Mouse (Mus musculus): Measurements from ENCODE around the gene Gm49325.

Gm49325 gene

DNA sequence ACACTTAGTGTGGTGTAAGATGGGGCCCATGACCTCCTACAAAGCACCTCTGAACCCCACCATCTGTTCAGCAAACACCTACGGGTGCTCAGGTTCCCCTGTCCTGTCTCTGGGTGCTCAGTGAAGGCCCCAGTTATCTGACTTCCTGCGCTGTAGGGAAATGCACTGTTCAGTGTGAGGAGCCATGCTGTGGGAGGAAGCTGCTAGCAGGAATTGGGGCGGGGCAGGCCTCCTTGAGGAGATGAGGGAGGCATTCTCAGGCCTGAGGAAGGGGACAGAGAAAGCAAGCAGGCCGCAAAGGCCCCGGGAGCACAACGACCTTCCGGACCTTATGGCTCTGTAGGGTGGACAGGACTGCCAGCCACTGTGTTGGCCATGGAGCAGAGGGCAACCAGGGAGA is 16.9 kb upstream of the Gm49325 start:
- DNase-seq (ENCODE audit: low spot score) = no peak

DNA sequence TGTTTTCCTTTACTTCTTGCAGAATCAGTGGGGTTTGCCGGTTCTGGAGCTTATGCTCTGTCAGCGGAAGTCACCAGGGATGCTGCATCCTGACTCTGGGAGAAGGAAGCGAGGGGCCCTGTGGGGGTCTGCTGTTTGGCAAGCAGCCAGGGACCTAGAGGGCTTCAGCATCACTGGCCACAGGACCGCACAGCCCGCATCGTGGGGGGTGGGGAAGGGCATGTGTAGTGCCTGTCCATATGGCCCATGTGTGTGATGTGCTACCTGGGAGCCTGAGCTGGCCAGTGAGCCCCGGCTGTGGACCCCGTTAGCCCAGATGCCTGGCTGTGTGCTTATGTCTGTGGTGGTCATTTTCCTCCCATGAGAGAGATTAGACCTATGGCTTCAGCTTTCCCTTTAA is 16.2 kb upstream of the Gm49325 start:
- DNase-seq (ENCODE audit: low spot score) = no peak

DNA sequence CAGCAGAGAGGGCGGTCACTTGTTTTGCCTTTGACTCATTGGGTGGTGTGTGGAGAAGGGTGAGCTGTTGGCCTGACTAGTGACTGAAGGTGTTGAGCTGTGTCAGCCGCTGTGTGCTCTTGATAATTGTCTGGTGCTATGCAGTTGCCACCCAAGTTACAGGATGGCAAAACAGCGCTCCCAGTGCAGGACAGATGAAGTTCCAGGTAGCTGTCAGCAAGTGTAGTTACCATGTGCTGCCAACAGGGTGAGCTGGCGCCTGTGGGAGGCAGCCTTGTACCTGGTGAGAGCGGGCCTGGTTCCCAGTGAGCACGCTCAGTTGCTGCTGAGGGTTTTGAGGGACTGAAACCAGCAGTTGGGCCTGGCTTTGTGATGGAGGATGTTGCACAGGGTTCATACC is 15.2 kb upstream of the Gm49325 start:
- no peak for DNase-seq (ENCODE audit: low spot score)

DNA sequence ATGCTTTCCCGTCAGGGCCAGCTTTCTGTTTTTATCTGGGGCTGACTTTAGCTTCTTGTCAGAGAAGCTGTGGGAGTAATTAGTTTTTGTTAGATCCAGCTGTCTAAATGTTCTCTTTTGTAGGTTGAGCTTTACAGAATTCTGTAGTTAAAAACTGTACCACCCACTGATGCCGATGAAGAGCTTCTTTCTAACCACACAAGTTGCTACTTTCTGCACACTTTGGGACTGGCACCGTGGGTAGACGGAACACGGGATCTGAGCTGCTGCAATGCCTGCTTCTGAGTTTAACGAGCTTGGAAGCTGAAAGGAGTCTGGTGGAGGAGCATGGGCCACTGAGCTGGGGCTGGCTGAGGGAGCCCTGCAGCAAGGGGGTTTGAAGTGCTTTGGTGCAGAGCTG is 14.5 kb upstream of the Gm49325 start:
- no peak for DNase-seq (ENCODE audit: low spot score)

DNA sequence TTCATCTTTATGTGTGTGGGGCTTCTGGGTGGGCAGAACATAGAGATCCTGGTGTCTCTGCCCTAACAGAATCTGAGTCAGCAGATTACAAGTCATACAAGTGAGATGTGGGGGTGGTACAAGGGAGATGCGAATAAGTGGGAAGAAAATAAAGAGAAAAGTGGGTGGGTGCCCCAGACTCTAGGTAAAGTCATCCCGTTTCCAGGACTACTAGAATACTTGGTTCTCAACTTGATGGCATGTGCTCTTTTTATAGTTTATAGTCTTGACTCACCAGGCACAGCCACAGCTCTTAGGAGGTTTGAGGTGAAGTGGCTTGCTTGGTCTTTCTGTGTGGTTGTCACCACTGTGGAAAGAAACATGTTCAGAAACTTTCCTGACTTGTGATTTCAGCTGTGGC is 9.9 kb upstream of the Gm49325 start:
- no peak for DNase-seq (ENCODE audit: low spot score)

DNA sequence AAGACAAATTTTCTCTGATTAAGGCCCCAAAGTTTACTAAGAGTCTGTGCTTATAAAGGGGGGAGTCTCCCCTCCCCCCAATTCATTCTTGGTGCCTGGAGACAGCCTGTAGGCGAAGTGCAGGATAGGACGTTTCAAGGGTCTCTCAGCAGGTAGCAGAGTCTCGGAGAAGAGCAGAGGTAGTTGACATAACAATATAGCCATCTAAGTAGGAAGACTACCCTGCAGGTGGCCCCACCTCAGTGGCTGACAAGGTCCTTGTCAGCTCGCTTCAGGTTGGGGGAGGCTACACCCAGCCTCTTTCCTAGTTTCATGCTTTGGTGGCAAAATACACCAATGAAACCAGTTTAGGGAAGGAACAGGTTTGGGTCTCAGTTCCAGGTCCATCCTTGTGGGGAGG is 3.0 kb upstream of the Gm49325 start:
- DNase-seq (ENCODE audit: low spot score) = no peak

DNA sequence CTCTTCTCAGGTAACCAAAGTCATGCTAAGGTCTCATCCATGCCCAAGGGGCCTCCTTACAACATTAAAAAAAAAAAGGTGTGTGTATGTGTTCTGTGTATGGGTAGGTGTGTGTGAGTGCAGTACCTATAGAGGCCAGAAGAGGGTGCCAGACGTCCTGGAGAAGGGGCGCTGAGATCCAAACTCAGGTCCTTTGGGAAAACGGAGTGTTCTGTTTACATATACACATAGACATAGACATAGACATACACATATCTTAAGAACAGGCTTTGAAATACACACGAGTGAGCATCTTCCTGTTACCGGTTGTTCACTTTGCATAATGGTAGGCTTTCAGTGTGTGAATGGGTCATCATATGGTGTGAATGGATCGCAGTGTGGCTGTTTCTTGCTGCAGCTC is 1.9 kb upstream of the Gm49325 start:
- no peak for DNase-seq (ENCODE audit: low spot score)

DNA sequence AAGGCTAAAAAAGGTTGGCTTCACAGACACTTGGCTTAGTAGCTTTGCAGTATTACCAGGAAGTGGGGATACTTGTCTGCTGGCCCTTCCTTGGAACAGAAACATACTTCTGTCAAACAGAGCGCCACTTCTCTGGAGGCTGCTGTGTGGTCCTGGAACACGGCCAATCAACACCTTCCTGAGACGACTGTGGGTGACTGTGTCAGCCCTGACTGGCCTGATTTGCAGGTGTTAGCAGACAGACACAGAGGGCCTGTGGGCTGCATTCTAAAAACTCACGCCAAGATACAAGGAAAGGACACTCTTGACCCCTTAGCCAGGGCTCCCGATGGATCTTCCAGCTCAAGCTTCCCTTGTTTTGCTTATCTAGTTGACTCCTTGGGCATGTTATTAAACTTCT is 1.0 kb upstream of the Gm49325 start:
- DNase-seq (ENCODE audit: low spot score) = no peak

DNA sequence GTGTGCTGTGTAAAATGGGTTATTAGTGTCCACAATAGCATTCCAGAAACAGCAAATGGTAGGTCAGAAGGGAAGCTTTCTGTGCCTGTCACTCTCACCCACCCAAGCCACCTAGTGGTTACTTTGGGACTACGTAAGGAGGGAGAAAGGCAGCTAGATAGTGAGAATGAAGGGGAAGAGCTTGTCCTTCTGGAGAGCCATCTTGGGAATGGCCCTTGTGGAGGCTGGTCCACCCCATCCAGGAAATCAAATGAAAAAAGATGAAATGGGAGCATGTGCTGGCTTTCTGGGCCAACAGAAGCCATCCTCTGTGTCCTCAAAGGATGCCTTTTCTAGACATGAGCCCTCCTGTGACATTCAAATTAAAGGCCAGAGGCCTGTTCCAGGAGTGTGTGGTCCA is 629 bp upstream of the Gm49325 start:
- DNase-seq (ENCODE audit: low spot score) = no peak

DNA sequence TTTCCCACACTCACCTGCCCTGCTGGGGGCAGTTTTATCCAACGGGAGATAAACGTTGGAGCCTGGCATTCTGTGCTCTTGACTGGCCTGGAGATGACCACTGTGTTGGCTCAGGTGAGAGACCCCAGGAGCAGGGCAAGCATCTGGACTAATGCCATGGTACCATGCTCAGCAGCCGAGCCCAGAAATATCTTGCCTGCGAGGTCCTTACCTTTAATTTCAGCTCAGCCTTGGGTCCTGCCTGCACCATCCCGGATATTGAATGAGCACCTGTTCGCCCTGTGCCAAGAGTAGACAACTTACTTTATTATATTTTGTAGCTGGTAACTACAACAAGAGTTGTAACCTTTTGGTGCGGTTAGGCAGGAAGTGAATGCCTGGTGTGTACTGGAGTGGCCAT is 858 bp downstream of the Gm49325 start:
- DNase-seq (ENCODE audit: low spot score) = no peak

DNA sequence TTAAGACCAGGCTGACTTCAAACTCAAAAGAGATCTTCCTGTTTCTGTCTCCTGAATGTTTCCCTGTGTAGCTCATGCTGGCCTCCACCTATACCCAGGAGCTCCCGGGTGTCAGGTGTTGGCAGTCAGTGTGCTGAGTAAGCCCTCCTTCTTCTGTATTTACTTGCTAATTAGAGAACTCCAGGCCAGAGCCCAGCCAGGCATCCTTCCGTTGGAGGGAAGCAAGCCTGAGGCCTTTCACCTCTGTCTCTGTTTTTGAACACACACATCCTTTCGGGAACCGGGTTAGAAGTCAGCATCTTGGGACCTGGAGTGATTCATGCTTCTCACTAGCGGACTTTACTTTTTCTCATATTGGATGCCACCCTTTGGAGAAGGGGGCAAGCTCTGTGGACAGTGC is 1.4 kb downstream of the Gm49325 start:
- no peak for DNase-seq (ENCODE audit: low spot score)

DNA sequence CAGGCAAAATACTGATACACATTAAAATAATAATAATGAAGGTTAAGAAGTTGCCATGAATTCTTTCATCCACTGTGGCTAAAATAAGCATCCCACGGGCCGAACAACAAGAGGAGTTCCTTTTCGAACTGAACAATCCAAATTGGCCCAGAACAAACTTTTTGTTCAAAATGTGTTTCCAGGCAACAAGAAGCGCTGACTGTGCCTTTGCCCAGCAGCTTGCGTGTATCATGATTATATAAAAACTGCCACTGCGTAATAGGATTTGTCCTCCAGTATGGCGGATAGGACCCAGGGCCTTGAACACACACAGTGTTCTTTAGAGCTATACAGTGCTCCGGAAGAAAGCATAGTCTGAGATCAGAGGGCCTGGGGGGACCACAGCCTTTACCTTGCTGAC is 2.6 kb downstream of the Gm49325 start:
- DNase-seq (ENCODE audit: low spot score) = no peak

DNA sequence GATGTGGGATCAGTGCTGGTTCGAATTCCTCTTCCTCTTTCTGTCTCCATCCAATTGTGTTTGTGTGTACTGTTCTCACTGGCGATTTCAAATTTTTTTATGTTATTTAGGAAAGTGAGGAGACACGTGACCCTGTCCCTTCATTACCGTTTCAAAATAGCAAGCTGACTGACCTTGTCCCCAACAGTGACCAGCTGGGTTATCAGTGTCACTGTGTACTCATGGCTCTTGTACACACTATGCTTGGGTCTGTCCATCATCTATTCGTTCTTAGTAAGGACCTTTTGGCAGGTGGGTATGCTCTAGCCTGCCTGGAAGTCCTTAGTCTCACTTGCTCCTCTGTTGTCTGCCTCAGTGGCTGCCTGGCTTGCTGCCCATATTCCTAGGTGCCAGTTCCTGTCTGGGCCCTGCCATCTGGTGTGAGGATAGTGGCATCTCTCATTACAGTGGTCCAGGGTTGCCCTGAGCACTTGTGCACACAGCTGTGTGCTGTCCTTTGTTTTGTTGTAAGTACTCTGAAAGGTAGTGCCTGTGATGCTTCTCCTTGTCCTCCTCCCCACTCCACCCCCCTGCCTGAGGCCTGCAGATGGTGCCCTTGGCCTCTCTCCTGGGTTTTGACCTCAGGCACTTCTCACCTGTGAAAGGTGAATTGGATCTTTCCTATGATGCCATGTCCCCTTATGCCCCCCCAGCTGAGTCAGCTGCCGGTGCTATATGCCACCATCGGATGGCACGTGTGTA is 4.4 kb downstream of the Gm49325 start:
- no peak for DNase-seq (ENCODE audit: low spot score)

DNA sequence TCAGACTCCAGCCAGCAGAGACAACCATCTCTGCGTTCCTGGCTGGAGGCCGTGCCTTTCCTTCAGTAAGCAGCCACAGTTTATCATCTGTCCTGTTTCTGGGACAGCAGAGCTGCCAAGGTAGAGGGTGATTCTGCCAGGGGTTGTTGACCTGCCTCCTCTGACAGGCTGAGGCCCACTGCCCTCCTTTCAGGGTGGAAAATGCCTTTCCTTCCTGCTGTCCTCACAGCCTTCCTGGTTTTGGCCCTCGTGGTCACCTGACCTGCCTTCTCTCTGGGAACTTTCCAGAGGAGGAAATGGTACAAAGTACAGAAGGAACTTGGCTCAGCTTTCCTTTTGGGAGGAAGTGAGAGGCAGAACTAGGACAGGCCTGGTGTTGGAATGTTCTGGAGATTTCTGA is 7.4 kb downstream of the Gm49325 start:
- DNase-seq (ENCODE audit: low spot score) = no peak

DNA sequence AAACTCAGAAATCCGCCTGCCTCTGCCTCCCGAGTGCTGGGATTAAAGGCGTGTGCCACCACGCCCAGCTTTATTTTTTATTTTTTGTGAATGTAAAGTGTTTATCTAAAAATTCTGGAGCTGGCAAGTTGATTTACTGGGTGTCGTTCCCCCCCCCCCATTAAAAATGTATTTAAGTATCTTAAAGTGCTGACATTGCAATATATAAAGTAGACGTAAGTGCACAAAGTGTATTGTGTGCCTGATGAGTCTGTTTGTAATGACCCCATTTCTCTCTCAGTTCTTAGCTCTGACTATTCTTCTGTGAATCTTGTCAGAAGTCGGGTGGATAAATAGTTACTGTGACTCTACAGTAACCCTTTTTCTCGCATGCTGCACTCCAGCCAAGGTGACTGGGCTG is 9.7 kb downstream of the Gm49325 start:
- DNase-seq (ENCODE audit: low spot score) = no peak

DNA sequence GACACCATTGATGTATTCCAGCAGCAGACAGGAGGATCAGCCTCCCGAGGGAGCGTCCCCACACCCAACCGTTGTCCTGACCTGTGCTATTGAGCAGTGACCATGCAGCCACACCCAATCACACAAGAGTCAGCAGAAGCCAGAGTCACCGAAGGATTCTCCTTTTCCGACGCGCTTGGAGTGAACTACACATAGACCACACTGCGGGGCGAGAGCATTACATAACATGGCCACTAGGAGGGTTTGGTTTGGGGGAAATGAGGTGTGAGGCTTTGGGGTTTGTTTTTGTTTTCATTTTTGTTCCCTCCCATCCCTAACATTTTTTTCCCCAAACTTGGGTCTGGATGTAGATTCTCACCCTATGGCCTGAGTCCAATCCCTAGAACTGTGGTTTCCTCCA is 10.2 kb downstream of the Gm49325 start:
- DNase-seq (ENCODE audit: low spot score) = no peak

DNA sequence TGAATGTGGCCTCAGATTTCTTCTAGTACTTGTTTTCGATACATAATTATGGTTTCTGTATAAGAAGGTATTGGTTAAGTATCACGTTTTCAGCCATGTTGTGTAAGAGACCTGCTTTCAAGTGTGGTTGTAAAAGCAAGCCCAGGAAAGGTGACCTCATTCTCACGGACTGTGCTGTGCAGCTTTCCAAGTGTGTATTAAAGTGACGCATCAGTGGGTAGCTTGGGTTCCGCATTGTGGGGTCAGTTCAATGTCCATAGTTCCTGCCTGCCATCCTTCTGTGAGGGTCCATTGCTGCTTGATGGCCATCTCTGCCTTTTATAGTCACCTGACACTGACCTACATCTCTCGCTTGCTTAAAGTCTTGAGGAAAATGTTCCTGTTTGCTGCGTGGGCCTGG is 10.9 kb downstream of the Gm49325 start:
- DNase-seq (ENCODE audit: low spot score) = no peak

DNA sequence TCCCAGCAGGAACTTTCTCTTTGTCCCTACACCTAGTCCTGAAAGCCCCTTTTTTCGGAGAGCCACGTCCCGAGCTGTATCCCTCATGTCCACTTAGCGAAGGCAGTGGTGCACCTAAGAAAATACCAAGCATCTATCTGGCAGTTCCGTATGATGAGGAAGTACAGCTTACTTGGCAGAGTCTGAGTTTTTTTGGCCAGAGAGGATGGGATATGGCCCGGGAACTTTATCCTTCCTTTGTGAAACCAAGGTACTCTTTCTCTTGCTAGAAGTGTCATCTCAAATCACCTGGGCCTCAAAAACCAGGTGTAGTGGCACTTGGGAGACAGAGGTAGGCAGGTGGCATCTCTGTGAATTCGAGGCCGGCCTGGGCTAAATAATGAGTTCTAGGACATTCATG is 15.5 kb downstream of the Gm49325 start:
- no peak for DNase-seq (ENCODE audit: low spot score)

DNA sequence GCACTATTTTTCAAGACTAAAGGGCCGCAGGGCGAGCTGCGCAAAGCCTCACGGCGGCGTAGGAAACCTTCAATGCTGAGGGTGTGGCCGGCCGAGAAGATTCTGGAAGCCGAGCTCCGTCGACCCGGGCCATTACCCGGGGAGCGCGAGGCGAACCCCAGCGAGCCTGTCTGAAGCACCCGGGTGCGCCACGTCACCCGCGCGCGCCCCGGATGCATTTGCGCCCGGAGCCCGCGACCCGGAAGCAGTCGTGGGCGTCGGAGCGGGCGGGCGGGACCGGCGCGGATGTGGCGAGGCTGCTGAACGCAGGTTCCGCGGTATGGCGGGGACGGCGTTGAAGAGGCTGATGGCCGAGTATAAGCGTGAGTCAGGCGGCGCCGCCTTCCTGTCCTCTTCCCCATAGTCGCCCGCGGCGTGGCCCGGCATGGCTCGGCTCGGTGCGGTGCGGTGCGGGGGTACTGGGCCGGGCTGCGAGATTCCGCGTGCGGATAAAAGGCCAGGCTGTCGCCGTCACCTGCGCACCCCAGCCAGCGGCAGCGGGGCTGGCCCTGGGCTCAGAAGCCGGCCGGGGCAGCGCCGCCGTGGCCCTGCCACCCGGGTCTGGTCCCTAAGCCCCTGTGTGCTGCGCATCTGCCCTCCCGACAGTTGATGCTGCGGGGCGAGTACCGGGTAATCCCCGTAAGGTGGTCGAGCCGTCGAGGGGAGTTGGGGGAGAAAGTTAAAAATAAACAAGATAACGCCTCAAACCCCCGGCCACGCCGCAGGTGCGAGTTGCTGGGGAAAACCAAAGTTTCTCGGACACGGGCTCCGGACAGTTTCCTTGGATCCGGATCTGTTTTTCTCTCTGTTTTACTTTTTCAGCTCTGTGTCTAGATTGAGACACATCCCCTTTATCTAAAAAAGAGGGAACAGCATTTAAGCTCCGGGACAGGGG is 16.3 kb downstream of the Gm49325 start, which contains the start of gene Ube2g2:
Gene Ube2g2 (plus strand): TSS at position 221 of the 934 bp plus-strand sequence.
- DNase-seq (ENCODE audit: low spot score) = peak; percentile 74

DNA sequence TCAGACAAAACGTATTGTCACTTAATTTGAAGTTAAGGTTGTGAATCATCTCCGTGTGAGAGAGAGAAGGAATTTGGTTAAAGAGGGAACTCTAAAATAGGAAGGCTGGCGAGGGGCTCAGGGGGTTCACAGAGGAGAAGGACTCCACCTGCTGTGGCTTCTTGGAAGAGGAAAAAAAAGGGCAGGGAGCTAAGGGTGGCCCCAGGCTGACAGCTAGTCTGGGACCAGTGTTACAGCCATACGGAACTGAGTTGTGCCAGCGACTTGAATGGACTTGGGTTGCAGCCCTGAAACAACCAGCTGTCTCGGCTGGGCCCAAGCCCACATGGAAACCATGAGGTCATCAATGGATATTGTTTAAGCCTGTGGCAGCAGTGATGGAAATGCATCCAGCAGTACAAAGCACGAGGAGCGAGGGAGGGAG is 17.1 kb downstream of the Gm49325 start:
- no peak for DNase-seq (ENCODE audit: low spot score)

DNA sequence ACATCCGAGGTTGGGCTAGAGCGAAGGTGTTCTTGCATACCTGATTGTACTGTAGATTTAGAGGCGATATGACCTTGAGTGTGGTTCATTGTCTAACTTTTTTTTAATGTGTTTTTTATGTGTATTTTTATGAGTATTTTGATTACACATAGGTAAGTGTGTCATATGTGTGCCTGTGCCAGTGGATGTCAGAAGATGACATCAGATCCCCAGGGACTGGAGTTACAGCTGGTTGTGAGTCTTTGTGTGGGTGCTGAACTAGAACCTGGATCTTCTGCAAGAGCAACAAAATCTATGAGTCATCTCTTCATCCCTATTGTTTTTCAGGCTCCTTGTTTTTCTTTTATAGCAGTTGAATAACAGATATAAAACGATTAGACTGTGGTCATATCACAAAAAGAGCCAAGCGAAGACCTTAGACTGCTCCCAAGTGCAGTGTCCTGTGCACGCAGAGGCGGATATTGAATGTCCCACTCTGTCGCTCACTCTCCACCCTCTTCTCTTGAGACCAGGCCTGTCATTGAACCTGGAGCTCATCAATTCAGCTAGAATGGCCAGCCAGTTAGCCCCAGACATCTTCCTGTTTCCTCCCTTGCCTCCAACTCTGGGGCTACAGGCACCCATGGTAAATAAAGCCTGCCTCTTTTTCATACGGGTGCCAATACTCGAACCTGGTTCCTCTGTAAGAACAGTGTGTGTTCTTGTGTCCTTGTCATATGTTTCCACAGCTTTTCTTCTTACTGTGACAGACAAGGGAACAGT is 17.8 kb downstream of the Gm49325 start:
- no peak for DNase-seq (ENCODE audit: low spot score)

DNA sequence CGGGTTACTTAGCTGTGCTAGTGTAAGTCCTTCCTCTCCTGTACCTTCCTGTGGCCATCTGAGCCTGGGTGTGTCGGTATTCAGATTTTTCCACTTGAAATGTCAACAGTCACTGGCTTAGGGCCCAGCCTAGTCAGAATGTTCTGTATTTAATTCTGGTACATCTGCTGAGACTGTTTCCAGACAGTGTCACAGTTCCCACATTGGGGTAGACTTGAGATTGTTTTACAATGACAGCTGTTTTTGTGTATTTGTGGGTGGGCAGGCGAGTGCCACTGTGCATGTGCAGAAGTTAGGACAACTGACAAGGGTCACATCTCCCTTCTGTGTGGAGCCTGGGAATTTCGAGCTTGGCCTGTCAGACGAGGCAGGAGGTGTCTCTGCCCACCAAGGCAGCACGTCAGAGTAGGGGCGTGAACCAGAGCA is 18.6 kb downstream of the Gm49325 start:
- DNase-seq (ENCODE audit: low spot score) = no peak

DNA sequence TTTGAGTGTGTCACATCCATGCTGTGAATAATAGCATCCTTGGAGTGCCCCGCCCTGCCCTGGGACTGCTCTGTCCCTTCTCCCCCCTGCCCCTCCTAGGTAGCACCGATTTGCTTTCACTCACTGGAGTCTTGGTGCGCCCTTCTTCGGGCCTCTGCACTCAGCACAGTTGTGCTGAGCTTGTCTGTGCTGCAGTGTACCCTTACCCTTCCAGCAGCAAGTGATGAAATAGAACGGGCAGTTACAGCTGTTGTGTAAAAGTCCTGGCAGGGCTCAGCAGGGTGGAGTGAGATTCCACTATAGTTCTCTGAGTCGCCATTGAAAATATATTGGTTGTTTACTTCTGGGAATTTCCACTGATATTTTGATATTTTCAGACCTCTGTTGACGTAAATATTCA is 20.0 kb downstream of the Gm49325 start:
- DNase-seq (ENCODE audit: low spot score) = no peak

Data from urinary bladder, postnatal 10 days (tissue).